Mouse (Mus musculus) spleen, adult 18-20 months (tissue): ENCODE data around the gene Fam189a1.

Experiments used
- DNase-seq, 2 experiments: peaks; one replicate each; pipeline ENCODE4 v3.0.0; 2022; ENCODE audit warnings: mixed read lengths in 2 of 2

The Fam189a1 gene

GRCm38 (mm10) chr7:65031195-65031594 is 125.2 kb downstream of the Fam189a1 start:
- DNase-seq = no peak

DNA sequence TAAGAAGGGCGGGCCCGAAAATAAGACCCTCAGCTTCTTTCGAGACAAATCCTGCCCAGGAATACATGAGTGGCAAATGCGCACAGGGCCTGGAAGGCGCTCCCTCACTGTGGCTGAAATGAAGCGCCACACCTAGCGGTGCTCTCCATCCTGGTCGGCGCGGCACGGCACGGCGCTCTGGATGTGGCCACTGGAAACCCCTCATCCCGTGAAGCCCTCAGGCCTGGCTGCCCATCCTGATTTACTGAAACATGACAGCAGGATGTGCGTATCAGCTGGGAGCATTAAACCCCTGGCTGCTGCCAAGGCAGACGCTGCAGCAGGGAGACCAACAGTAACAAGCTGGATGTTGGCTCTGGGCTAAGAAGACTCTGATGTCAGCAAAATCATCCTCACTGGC is 126.4 kb downstream of the Fam189a1 start:
- DNase-seq = no peak

DNA sequence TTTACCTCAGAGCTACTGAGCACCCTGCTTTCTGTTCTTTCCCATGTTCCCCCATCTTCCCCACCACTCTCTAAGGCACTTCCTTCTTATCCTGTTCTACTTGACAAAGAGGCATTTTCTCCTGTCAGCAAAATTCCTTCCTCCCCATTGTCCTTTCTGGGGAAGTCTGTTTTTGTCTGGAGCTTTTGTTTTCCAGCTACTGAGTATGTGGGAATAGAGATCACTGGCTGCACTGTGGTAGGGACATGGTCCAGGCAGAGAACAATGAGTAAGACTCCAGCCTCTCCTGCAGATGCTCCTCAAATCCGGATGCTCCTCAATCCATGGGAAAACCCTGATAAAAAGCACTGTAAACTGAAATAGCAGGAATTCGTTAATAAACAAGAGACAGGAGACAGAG is 135.1 kb downstream of the Fam189a1 start:
- DNase-seq = no peak

DNA sequence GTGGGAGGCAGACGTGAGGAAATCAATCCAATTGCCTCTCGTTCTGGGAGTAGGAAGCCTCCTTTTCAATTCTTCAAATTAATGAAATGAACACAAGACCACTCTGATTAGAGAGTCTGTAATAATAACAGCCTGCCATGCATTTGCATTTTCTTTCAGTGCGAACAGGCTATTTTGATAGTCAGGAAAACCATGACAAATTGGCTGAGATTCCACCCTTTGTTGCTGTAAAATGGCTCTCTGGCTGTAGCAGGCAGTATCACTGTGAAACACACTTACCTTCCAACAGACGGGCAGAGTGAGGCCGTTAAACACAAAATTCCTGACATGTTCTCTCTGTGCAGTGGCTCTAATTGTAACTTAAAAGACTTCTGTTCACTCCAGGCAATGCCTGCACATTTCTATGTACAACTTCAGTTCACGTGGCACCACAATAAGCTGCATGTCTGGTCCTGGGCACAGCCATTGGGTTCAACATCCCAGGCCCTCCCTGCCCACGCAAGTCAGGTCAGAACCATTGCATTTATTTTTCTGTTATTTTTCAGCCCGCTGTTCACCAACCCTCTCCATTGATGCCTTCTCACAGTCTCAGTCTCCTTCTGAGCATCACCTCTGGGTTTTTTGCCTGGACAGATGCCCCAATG is 138.2 kb downstream of the Fam189a1 start:
- DNase-seq = no peak

DNA sequence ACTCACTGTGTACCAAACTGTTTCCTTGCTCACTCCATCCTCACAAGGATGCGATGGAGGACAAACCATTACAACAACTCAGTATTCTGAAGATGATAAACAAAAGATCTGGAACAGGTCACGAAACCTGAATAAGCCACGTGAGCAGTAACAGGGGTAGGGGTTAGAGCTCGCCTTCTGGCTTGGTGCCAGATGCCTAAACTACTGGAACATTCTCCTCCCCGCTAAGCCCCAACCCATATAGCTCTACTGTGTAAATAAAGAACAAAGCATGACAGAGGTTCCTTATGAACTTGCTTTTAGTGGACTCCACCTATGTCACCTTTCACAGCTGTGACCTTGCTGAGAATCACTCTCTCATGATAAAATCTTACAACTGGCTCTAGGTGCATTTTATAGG is 139.0 kb downstream of the Fam189a1 start:
- DNase-seq = no peak

- no peak for DNase-seq
Measured at GRCm38 (mm10) chr7:65011133-65011532, 145.2 kb downstream of the Fam189a1 start.

- no peak for DNase-seq
Measured at GRCm38 (mm10) chr7:65010275-65010674, 146.1 kb downstream of the Fam189a1 start.

DNA sequence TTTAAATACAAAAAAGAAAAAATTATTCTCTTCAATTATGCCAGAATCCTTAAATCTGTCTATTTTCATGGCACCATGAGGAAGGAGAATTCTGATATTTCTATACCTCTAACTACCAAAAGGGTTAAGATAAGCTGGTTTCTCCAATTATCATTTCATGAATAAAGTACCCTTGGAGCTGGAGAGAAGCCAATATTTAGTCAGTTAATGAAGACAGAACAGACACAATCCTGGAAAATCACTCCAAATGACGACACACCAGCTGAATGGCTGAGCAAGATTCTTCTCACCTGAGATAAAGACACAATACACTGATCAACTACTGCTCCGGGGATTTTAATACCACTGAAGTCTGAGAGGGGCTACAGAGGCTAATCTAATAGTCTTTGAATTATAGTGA is 150.6 kb downstream of the Fam189a1 start:
- DNase-seq = no peak

- no peak for DNase-seq
Measured at GRCm38 (mm10) chr7:64999718-65000214, 156.6 kb downstream of the Fam189a1 start.

DNA sequence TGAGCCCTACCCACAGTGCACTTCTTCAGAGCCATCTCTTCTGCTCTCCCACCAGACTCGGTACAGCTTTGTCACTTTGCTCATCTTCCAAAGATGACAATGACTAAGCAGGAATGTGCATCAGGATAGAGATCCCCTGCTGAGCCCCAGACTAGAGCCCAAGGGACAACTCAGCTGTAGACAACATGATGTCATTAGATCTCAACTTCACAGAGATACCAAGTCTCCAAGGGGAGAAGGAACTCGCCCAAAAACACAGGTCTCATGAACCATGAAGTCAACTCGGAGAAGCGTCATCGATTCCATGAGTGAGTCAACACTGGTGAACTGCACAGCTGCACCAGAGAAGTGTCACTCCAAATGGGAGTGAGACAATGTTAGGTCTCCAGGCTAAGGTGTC is 158.6 kb downstream of the Fam189a1 start:
- DNase-seq = no peak

DNA sequence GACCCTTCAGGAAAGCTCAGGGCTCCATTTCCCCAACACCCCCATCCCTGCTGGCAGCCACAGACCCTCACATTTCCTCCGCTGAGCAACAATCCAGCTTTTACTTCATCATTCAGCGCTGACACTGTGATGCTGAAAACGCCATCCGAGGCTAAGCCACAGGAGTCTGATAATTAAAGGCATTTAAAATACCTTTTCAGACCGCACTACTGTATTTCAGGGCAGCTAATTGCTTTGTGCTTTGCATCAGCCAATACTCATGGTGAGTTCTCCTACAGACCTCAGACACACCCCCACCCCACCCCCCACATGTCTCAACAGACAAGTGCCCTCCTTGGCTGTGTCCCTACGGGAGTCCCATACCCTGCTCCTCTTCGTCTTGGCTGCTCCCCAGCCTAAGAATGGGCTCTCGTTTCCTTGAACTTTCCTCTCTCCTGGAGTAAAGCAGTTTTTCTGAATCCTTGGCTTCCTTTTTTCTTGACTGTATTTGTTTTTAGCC is 160.4 kb downstream of the Fam189a1 start:
- DNase-seq = no peak

DNA sequence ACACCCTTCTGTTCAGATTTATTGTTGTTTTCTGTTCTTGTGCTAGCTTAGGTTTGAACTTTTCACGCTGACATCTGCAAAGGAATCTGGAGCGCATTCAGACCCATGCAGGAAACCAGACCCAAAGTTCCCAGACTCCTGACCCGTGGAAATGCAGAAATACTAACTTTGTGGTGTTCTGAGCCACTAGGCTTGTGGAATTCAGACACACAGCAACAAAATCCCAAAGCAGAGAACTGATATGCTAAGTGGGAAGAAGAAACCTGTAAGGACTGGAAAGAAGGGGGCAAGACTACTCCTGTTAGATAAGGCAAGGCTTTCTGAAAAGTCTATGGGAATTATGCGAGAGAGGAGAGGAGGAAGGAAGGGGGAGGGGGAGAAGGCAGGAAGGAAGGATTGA is 167.0 kb downstream of the Fam189a1 start:
- no peak for DNase-seq

DNA sequence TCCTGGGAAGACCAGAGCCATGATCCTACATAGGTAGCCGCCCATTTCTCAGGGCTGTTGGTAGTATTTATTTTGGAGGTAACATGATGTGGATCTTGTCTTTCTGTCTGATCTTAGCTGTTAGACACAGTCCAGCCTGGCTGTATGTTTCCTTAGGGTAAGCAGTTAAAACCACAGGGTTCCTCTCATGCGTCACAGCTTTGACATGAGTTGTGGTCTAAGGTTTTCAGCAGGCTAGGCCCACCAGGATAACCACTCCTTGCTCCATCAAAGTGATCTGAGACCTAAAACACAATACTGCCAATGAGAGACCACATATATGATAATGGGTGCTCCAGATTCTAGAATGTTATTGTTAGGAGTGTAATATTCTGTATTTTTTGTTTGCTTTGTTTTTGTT is 168.4 kb downstream of the Fam189a1 start:
- no peak for DNase-seq

GRCm38 (mm10) chr7:64984468-64985120 is 171.8 kb downstream of the Fam189a1 start:
- no peak for DNase-seq

DNA sequence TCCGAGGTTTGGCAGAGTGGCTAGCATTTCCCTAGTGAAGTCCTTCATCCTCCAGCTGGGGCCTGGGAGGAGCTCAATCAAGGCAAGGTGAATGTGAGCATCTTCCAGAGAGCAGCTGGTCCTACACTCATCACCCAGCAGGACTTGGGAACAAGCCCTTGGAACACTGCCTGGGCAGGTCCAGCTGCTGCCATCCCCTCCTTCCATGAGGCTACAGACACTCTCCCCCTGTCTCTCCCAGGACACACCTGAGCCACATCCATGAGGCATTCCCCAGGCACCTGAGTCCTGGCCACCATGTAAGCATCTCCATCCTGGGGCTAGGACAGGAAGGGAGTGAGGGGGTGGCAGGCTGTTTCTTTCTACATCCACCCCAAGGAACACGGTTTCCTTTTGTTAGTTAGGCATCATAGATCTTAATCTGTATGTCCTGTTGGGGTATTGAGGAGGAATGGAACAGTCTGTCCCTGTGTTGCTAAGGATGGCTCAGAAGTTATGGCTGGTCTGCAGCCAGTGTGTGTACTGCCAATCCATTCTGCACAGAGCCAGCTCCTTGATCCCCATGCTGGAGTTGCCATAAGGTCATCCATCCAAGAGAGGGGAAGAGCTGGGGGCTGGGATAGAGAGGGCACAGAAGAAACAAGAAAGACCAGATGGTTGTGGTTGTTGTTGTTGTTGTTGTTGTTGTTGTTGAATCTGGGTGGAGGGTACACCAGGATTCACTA is 174.7 kb downstream of the Fam189a1 start:
- no peak for DNase-seq

DNA sequence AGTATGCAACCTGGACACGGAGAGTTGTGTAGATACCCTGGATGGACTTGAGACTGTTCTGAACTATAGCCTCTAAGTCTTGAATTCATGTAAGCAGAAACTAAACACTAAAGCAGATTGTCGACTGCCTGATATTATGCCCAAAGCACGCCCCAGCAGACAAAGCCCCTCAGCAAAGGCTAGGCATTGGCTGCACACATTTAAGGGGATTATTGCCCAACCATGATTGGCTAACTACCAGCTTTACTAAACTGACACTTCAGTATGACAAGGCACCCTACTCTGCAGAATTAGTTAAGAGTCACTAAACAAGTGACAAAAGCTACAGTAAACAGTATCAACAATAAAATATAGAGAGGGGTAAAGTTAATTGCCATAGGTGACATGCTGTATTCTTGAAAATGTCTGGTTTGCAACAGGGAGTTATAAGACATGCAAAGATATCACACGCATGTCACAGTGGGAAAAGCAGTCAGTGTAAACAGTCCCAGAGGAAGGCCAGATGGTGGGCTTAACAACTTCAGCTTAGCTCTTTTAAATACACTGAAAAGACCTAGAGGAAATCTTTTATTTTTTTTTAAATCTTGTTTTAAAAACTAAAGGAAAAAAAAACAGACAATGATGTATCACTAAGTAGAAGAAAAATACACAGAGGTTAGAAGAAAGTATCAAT is 182.6 kb downstream of the Fam189a1 start:
- DNase-seq = no peak

DNA sequence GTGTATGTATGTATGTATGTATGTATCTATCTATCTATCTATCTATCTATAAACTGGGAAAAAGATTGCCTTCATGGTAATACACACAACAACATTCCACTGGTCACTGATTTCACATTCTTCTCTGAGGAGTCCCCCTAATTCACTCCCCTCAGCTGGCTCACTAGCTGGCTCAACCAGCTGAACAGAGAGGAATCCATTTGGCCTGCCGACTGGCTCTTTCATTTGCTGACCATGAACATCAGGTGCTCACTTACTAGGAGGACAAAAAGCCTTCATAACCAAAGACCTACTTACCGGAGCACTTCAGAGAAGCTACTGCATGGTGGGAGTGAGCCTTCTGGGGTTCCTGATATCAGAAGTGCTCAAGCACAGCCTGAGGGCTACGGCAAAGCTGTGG is 194.2 kb downstream of the Fam189a1 start:
- DNase-seq = no peak

DNA sequence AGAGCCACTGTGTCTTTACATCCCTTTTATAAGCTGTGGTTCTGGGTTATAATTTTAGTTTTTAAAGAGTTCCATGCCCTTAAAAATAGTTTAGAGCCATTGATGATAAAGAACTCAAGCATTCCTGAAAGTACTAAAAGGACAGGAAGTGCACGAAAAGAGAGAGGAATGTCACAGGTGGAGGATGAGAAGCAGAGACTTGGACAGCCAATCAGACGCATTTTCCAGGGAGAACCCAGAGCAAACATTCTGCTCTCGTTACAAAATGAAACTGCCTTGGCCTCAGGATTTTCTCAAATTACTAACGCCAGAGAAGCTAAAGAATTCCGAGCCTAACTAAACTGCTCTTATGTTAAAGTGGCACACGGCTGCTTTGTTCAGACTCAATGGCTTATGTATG is 197.3 kb downstream of the Fam189a1 start:
- no peak for DNase-seq

- no peak for DNase-seq
Measured at GRCm38 (mm10) chr7:64952181-64952580, 204.2 kb downstream of the Fam189a1 start.

DNA sequence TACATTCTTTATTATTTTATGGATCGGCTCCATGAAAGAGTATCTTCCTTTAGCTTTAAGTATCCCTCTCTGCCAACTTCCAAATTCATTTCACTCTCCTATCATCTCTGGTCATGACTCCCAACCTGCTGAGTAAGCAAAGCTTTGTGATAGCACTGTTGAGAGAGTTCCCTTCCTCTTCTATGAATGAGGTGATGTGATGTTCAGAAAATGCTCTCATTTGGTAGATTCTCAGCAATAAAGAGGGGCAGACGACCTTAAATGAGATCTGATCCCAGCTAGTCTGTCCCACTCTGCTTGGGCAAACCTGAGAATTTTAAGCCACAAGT is 205.6 kb downstream of the Fam189a1 start:
- DNase-seq = no peak

DNA sequence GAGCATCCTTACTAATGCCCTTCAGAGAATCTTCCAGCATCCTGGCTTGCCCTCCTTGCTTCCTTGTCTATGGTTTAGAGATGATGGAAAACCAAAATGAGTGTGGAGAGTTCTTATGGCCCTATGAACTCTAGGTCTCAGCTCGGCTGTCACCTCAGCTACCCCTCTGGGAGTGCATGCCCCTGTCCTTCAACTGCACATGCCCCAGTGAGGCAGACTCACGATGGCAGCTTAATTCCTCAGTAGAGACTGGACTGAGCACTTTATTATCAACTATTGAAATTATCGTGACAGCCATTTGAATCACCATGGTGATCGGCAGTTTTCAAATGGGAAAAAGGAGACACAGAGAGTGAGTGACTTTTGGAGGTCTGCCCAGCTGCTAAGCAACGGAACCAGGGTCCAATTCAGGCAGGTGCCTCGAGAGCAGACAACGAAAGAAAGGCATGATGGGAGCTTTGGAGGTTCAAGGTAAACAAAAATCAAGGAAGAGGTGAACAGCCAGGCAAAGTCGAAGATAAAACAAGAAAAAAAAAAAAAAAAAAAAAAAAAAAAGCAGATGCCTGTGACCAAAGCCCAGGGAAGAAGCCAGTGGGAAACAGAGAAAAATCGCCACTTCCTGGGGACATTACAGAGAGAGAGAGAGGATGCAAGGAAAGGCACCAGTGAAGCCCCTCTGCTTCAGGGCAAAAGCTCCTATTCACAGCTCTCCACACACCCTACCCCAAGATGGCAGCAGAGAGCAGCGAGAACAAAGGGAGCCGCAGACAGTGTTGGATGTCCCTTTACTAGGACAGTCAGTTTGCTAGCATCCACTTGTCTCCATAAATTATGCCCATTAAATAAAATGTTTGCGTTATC is 206.2 kb downstream of the Fam189a1 start:
- DNase-seq = peak in 1 of 2 experiments; percentile 14

DNA sequence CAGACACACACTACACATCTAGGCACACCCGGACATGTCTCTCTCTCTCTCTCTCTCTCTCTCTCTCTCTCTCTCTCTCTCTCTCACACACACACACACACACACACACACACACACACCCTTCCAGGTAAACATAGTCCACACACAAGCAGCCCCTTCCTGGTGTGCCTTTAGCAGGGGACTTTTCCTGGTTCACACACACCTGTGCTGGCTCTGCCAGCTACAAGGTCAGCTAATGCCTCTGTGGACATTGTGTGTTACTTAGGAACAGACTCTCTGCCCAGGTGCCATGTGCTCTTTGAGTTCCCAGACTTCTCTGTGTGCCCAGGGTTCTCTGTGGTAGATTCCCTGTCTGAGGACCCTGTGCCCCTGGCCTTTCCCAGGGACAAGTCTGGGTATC is 206.9 kb downstream of the Fam189a1 start:
- no peak for DNase-seq
